Mouse (Mus musculus): ENCODE results near the gene Intu. TPM values are rescaled to one million over a fixed set of nuclear protein-coding genes. Genes with fewer than 3 reads are reported as not detected.

Intu gene
- total RNA-seq (2021), result 1 to 10 TPM; 6.6 to 6.7 TPM

- DNase-seq (ENCODE audit: low spot score in 2 of 2), result peak; percentile 39 to 50
- intact Hi-C loops (cut with DNase I), result no loop called here
Measured at GRCm38 (mm10) chr3:40531286-40532141, at the start of gene Intu. TSS of gene Intu (plus strand) at chr3:40531286.

GRCm38 (mm10) chr3:40483221-40483654, 47.8 kb upstream of the Intu start:
- intact Hi-C loops (cut with DNase I), result no loop called here
- no peak for DNase-seq (ENCODE audit: low spot score in 2 of 2)

GRCm38 (mm10) chr3:40487381-40487780, 43.7 kb upstream of the Intu start:
- no peak for DNase-seq (ENCODE audit: low spot score in 2 of 2)
- intact Hi-C loops (cut with DNase I), result no loop called here

GRCm38 (mm10) chr3:40491742-40492141, 39.3 kb upstream of the Intu start:
- intact Hi-C loops (cut with DNase I), result no loop called here
- DNase-seq (ENCODE audit: low spot score in 2 of 2), result no peak

GRCm38 (mm10) chr3:40498898-40499297, 32.2 kb upstream of the Intu start:
- no peak for DNase-seq (ENCODE audit: low spot score in 2 of 2)
- intact Hi-C loops (cut with DNase I), result no loop called here

- intact Hi-C loops (cut with DNase I), result loop anchor here (5.0 kb wide), 1 partner anchor 1618 kb away; no protein-coding TSS in a partner anchor
Measured at GRCm38 (mm10) chr3:40500157-40500808, 30.8 kb upstream of the Intu start.

GRCm38 (mm10) chr3:40504377-40504776, 26.7 kb upstream of the Intu start:
- intact Hi-C loops (cut with DNase I), result loop anchor here (5.0 kb wide), 1 partner anchor 1622 kb away; no protein-coding TSS in a partner anchor

More at GRCm38 (mm10) chr3:40500157-40500808, 30.8 kb upstream of the Intu start:
- no peak for DNase-seq (ENCODE audit: low spot score in 2 of 2)

GRCm38 (mm10) chr3:40505451-40506014, 25.6 kb upstream of the Intu start:
- DNase-seq (ENCODE audit: low spot score in 2 of 2), result no peak
- intact Hi-C loops (cut with DNase I), result no loop called here

More at GRCm38 (mm10) chr3:40504377-40504776, 26.7 kb upstream of the Intu start:
- DNase-seq (ENCODE audit: low spot score in 2 of 2), result no peak

- intact Hi-C loops (cut with DNase I), result no loop called here
- no peak for DNase-seq (ENCODE audit: low spot score in 2 of 2)
Measured at GRCm38 (mm10) chr3:40508927-40509576, 22.0 kb upstream of the Intu start.

GRCm38 (mm10) chr3:40510567-40510966, 20.5 kb upstream of the Intu start:
- no peak for DNase-seq (ENCODE audit: low spot score in 2 of 2)
- intact Hi-C loops (cut with DNase I), result no loop called here

GRCm38 (mm10) chr3:40512936-40513829, 17.9 kb upstream of the Intu start:
- intact Hi-C loops (cut with DNase I), result no loop called here
- no peak for DNase-seq (ENCODE audit: low spot score in 2 of 2)

GRCm38 (mm10) chr3:40518240-40518639, 12.8 kb upstream of the Intu start:
- intact Hi-C loops (cut with DNase I), result no loop called here

GRCm38 (mm10) chr3:40519555-40519954, 11.5 kb upstream of the Intu start:
- intact Hi-C loops (cut with DNase I), result no loop called here
- DNase-seq (ENCODE audit: low spot score in 2 of 2), result no peak

More at GRCm38 (mm10) chr3:40518240-40518639, 12.8 kb upstream of the Intu start:
- no peak for DNase-seq (ENCODE audit: low spot score in 2 of 2)

GRCm38 (mm10) chr3:40520567-40520966, 10.5 kb upstream of the Intu start:
- intact Hi-C loops (cut with DNase I), result loop anchor here (5.0 kb wide), 1 partner anchor 1638 kb away; no protein-coding TSS in a partner anchor
- DNase-seq (ENCODE audit: low spot score in 2 of 2), result no peak

- no peak for DNase-seq (ENCODE audit: low spot score in 2 of 2)
- intact Hi-C loops (cut with DNase I), result loop anchor here (5.0 kb wide), 1 partner anchor 1640 kb away; no protein-coding TSS in a partner anchor
Measured at GRCm38 (mm10) chr3:40522446-40522845, 8.6 kb upstream of the Intu start.

GRCm38 (mm10) chr3:40522846-40523245, 8.2 kb upstream of the Intu start:
- intact Hi-C loops (cut with DNase I), result loop anchor here (5.0 kb wide), 1 partner anchor 1641 kb away; no protein-coding TSS in a partner anchor
- DNase-seq (ENCODE audit: low spot score in 2 of 2), result no peak

- intact Hi-C loops (cut with DNase I), result loop anchor here (5.0 kb wide), 1 partner anchor 1641 kb away; no protein-coding TSS in a partner anchor
- no peak for DNase-seq (ENCODE audit: low spot score in 2 of 2)
Measured at GRCm38 (mm10) chr3:40523371-40523783, 7.7 kb upstream of the Intu start.

GRCm38 (mm10) chr3:40524841-40525240, 6.2 kb upstream of the Intu start:
- intact Hi-C loops (cut with DNase I), result loop anchor here (5.0 kb wide), 1 partner anchor 1643 kb away; no protein-coding TSS in a partner anchor
- DNase-seq (ENCODE audit: low spot score in 2 of 2), result no peak
